ENCODE assay signal across 29 mouse cellular contexts in genomic region chr5:64534947-64535346, GRCm38 (mm10).
DNase-seq lines count a peak whose midpoint lies in the region; ATAC-seq and TF ChIP-seq lines count a peak whose summit lies in the region.
"Had no signal": no experiment of that assay in that cellular context is flagged by ENCODE, and none has a peak within 500 bp of the region (broad histone marks: within the 10 kb centered on the region; RNA-seq: fewer than 3 reads in every experiment).

No protein-coding gene starts in this region.

- no peak for ATAC-seq in heart, embryonic 11.5 days (replicated peaks; ENCODE audit: insufficient number of reproducible peaks, low FRiP score, low TSS enrichment)
- no peak for ATAC-seq in kidney, embryonic 16.5 days (ENCODE audit: low FRiP score, low TSS enrichment)
- ATAC-seq in kidney, embryonic 15.5 days (replicated peaks; ENCODE audit: low FRiP score): no peak
- no peak for ATAC-seq in liver, embryonic 12.5 days
- ATAC-seq: activated CD4-positive, CD25-positive, alpha-beta regulatory T cell, adult 4 months; CD4-positive, CD25-positive, alpha-beta regulatory T cell, adult 4 months; forebrain, embryonic 14.5 days; Patski had no signal

- H3K4me2 ChIP-seq in heart, embryonic 11.5 days: no peak overlapping the region
- H3K4me2 ChIP-seq in kidney, embryonic 16.5 days (replicated peaks; ENCODE audit: low read depth, low read length): no peak overlapping the region
- H3K4me2 ChIP-seq in kidney, embryonic 15.5 days: no peak overlapping the region
- no peak overlapping the region for H3K4me2 ChIP-seq in liver, embryonic 12.5 days
- H3K4me2 ChIP-seq: embryonic facial prominence, embryonic 13.5 days; embryonic facial prominence, embryonic 15.5 days; forebrain, embryonic 12.5 days had no signal

- DNase-seq in heart, adult 11 months: peak; percentile 43
- DNase-seq in kidney, adult 11 months: peak; percentile 46
- DNase-seq in kidney, adult 8-10 months: peak; percentile 32 to 68
- DNase-seq in liver, adult 2 months (ENCODE audit: extremely low read depth, low read depth, low spot score): peak; percentile 64
- DNase-seq: adrenal gland, adult 8-10 months; adrenal gland, postnatal 14 days; adrenal gland, postnatal 36 days; B cell, adult 2 months; cerebellum, adult 11-12 months; cerebellum, adult 2 months; cerebellum, adult 9-10 months; cerebellum, postnatal 10 days; cerebellum, postnatal 25 days; embryo, embryonic 11 days had no signal

- H3K9me3 ChIP-seq in heart, embryonic 11.5 days (replicated peaks; ENCODE audit: control insufficient read depth, low read length): no peaks in the 10 kb centered on the region
- H3K9me3 ChIP-seq in kidney, embryonic 16.5 days (ENCODE audit: low read length): peaks cover 5% of the 10 kb centered on the region; the same call in 1 of the 2 replicates
- no peaks in the 10 kb centered on the region for H3K9me3 ChIP-seq in kidney, embryonic 15.5 days (replicated peaks)
- no peaks in the 10 kb centered on the region for H3K9me3 ChIP-seq in liver, embryonic 12.5 days (replicated peaks)
- H3K9me3 ChIP-seq: embryonic facial prominence, embryonic 13.5 days; embryonic facial prominence, embryonic 15.5 days; forebrain, embryonic 12.5 days; G1E had no signal

- H3K9ac ChIP-seq in heart, embryonic 11.5 days (ENCODE audit: low read depth, low read length): no peak overlapping the region
- H3K9ac ChIP-seq in kidney, embryonic 16.5 days (replicated peaks; ENCODE audit: low read length): no peak overlapping the region
- no peak overlapping the region for H3K9ac ChIP-seq in kidney, embryonic 15.5 days
- no peak overlapping the region for H3K9ac ChIP-seq in liver, adult 2 months (ENCODE audit: low read depth, low read length)
- H3K9ac ChIP-seq in liver, embryonic 12.5 days: no peak overlapping the region
- H3K9ac ChIP-seq: embryonic facial prominence, embryonic 13.5 days; embryonic facial prominence, embryonic 15.5 days; forebrain, embryonic 12.5 days had no signal

- no peaks in the 10 kb centered on the region for H3K79me2 ChIP-seq in liver, adult 2 months (ENCODE audit: control insufficient read depth, insufficient read depth, low read length)

- H3K4me1 ChIP-seq in heart, embryonic 11.5 days (ENCODE audit: control insufficient read depth, insufficient read depth, low read length): no peaks in the 10 kb centered on the region
- H3K4me1 ChIP-seq in kidney, embryonic 16.5 days (ENCODE audit: insufficient read depth, low read length): peaks cover 11% of the 10 kb centered on the region; the same call in 1 of the 2 replicates
- H3K4me1 ChIP-seq in kidney, embryonic 15.5 days: peaks cover 14% of the 10 kb centered on the region
- peaks cover 5% of the 10 kb centered on the region for H3K4me1 ChIP-seq in liver, adult 2 months (ENCODE audit: control insufficient read depth, insufficient read depth, low read length)
- H3K4me1 ChIP-seq in liver, embryonic 12.5 days: peaks cover 15% of the 10 kb centered on the region; the same call in 1 of the 2 replicates
- H3K4me1 ChIP-seq: forebrain, embryonic 12.5 days had no signal

- no peak for TF ChIP-seq CTCF in liver, adult 2 months (IDR thresholded peaks at IDR 0.05; ENCODE audit: low read depth, low read length)

- WGBS in heart, embryonic 11.5 days (ENCODE audit: insufficient replicate concordance): 86% methylated on average over 6 of the region's 6 CpGs
- 79% methylated on average over 6 of the region's 6 CpGs for WGBS in kidney, embryonic 16.5 days
- 91% methylated on average over 6 of the region's 6 CpGs for WGBS in kidney, embryonic 15.5 days
- 75% methylated on average over 6 of the region's 6 CpGs for WGBS in liver, adult 2 months
- WGBS in liver, embryonic 12.5 days (ENCODE audit: insufficient replicate concordance): 78% methylated on average over 6 of the region's 6 CpGs

- no peak overlapping the region for H3K4me3 ChIP-seq in heart, embryonic 11.5 days (ENCODE audit: low read depth, low read length)
- no peak overlapping the region for H3K4me3 ChIP-seq in kidney, embryonic 16.5 days (ENCODE audit: low read length)
- H3K4me3 ChIP-seq in kidney, embryonic 15.5 days (replicated peaks): no peak overlapping the region
- H3K4me3 ChIP-seq in liver, adult 2 months (ENCODE audit: insufficient read depth, low read depth, low read length): no peak overlapping the region
- no peak overlapping the region for H3K4me3 ChIP-seq in liver, embryonic 12.5 days
- H3K4me3 ChIP-seq: embryonic facial prominence, embryonic 13.5 days; embryonic facial prominence, embryonic 15.5 days; erythroblast, embryonic 14.5 days; forebrain, embryonic 10.5 days; forebrain, embryonic 12.5 days had no signal

- H3K27ac ChIP-seq in heart, embryonic 11.5 days (ENCODE audit: low read depth, low read length): no peak overlapping the region
- no peak overlapping the region for H3K27ac ChIP-seq in kidney, embryonic 16.5 days (ENCODE audit: low read length)
- no peak overlapping the region for H3K27ac ChIP-seq in kidney, embryonic 15.5 days
- no peak overlapping the region for H3K27ac ChIP-seq in liver, adult 2 months (replicated peaks; ENCODE audit: insufficient read depth, low read depth, low read length)
- no peak overlapping the region for H3K27ac ChIP-seq in liver, embryonic 12.5 days
- H3K27ac ChIP-seq: embryonic facial prominence, embryonic 13.5 days; embryonic facial prominence, embryonic 15.5 days; forebrain, embryonic 10.5 days; forebrain, embryonic 12.5 days had no signal

- no peaks in the 10 kb centered on the region for H3K36me3 ChIP-seq in heart, embryonic 11.5 days (ENCODE audit: control insufficient read depth, insufficient read depth, low read length)
- no peaks in the 10 kb centered on the region for H3K36me3 ChIP-seq in kidney, embryonic 16.5 days (ENCODE audit: insufficient read depth, low read length)
- no peaks in the 10 kb centered on the region for H3K36me3 ChIP-seq in kidney, embryonic 15.5 days
- no peaks in the 10 kb centered on the region for H3K36me3 ChIP-seq in liver, adult 2 months (ENCODE audit: control insufficient read depth, insufficient read depth, low read length)
- no peaks in the 10 kb centered on the region for H3K36me3 ChIP-seq in liver, embryonic 12.5 days
- H3K36me3 ChIP-seq: embryonic facial prominence, embryonic 13.5 days; embryonic facial prominence, embryonic 15.5 days; forebrain, embryonic 10.5 days; forebrain, embryonic 12.5 days; G1E had no signal

- H3K27me3 ChIP-seq in heart, embryonic 11.5 days (ENCODE audit: control insufficient read depth, insufficient read depth, low read length): no peaks in the 10 kb centered on the region
- H3K27me3 ChIP-seq in kidney, embryonic 16.5 days (ENCODE audit: insufficient read depth, low read length): no peaks in the 10 kb centered on the region
- H3K27me3 ChIP-seq in kidney, embryonic 15.5 days: no peaks in the 10 kb centered on the region
- no peaks in the 10 kb centered on the region for H3K27me3 ChIP-seq in liver, adult 2 months (ENCODE audit: control insufficient read depth, insufficient read depth, low read length)
- H3K27me3 ChIP-seq in liver, embryonic 12.5 days (replicated peaks): no peaks in the 10 kb centered on the region
- H3K27me3 ChIP-seq: CH12.LX; embryonic facial prominence, embryonic 13.5 days; embryonic facial prominence, embryonic 15.5 days; forebrain, embryonic 12.5 days; Patski had no signal

- TF ChIP-seq POLR2A in liver, adult 2 months (IDR thresholded peaks at IDR 0.05; ENCODE audit: extremely low read depth, insufficient read depth, low read length): no peak
